Mouse (Mus musculus): ENCODE results near the gene Larp1. TPM values are rescaled to one million over a fixed set of nuclear protein-coding genes. Genes with fewer than 3 reads are reported as not detected.

Larp1 gene
- total and polyA plus RNA-seq, 3 experiments, result 73.9 to 2,325 (median 201) TPM

- Histone ChIP-seq H3K4me3 (ENCODE audit: control insufficient read depth in 1 of 2, insufficient read depth in 1 of 2, low read depth in 2 of 2, low read length in 2 of 2) (no peak overlapping the region), H3K27ac (ENCODE audit: control insufficient read depth, low read depth, low read length) (no peak overlapping the region), H3K9me3 (replicated peaks; ENCODE audit: insufficient read depth, low read length) (no peaks in the 10 kb centered on the region), H3K27me3 (ENCODE audit: control insufficient read depth in 1 of 2, insufficient read depth in 2 of 2, low read length in 2 of 2) (no peaks in the 10 kb centered on the region), H3K79me2 (ENCODE audit: control insufficient read depth, insufficient read depth, low read length, poor library complexity) (no peaks in the 10 kb centered on the region), H3K9ac (ENCODE audit: control insufficient read depth, low read depth, low read length, poor library complexity, severe bottlenecking) (no peak overlapping the region), H3K36me3 (ENCODE audit: control insufficient read depth in 1 of 2, insufficient read depth in 2 of 2, low read length in 2 of 2) (no peaks in the 10 kb centered on the region), H3K4me1 (ENCODE audit: control insufficient read depth in 1 of 2, insufficient read depth in 2 of 2, low read length in 2 of 2) (peaks cover 7% of the 10 kb centered on the region in 2 experiments; a peak in 3 of 4 replicates)
- no peak for DNase-seq (ENCODE audit: low read depth, low spot score)
- TF ChIP-seq GABPA (IDR thresholded peaks at IDR 0.05; ENCODE audit: low read depth, low read length) (no peak), HCFC1 (IDR thresholded peaks at IDR 0.05; ENCODE audit: low read depth, low read length) (no peak), POLR2AphosphoS2 (IDR thresholded peaks at IDR 0.05; ENCODE audit: low read length) (no peak), NELFE (IDR thresholded peaks at IDR 0.05; ENCODE audit: low read depth, low read length) (no peak), RCOR1 (IDR thresholded peaks at IDR 0.05; ENCODE audit: low read depth, low read length) (no peak), BHLHE40 (IDR thresholded peaks at IDR 0.05; ENCODE audit: borderline replicate concordance, low read depth, low read length) (no peak), POLR2AphosphoS5 (IDR thresholded peaks at IDR 0.05; ENCODE audit: borderline replicate concordance, low read depth, low read length) (no peak), ELF1 (IDR thresholded peaks at IDR 0.05; ENCODE audit: low read depth, low read length) (no peak), MYB (IDR thresholded peaks at IDR 0.05; ENCODE audit: low read depth, low read length) (no peak), CHD2 (IDR thresholded peaks at IDR 0.05; ENCODE audit: low read length) (no peak), ETS1 (IDR thresholded peaks at IDR 0.05; ENCODE audit: low read depth, low read length) (no peak), USF1 (IDR thresholded peaks at IDR 0.05; ENCODE audit: low read depth, low read length) (no peak), TAL1 (IDR thresholded peaks at IDR 0.05; ENCODE audit: low read length) (no peak), TCF12 (IDR thresholded peaks at IDR 0.05; ENCODE audit: low read depth, low read length) (no peak), GATA1 (IDR thresholded peaks at IDR 0.05; ENCODE audit: low read depth, low read length) (no peak), TBP (IDR thresholded peaks at IDR 0.05; ENCODE audit: low read depth, low read length) (no peak)
Observed at GRCm38 (mm10) chr11:57998872-57999271, 10.0 kb upstream of the Larp1 start.

GRCm38 (mm10) chr11:58003126-58003525, 5.7 kb upstream of the Larp1 start:
- H3K27ac ChIP-seq (ENCODE audit: control insufficient read depth, low read depth, low read length), result no peak overlapping the region
- H3K4me3 ChIP-seq (ENCODE audit: control insufficient read depth in 1 of 2, insufficient read depth in 1 of 2, low read depth in 2 of 2, low read length in 2 of 2), result no peak overlapping the region
- DNase-seq (ENCODE audit: low read depth, low spot score), result no peak
- peaks cover 2% of the 10 kb centered on the region; the same call in 1 of the 2 replicates for H3K79me2 ChIP-seq (ENCODE audit: control insufficient read depth, insufficient read depth, low read length, poor library complexity)
- peaks cover 0 to 11% of the 10 kb centered on the region in 2 experiments; a peak in 2 of 4 replicates for H3K36me3 ChIP-seq (ENCODE audit: control insufficient read depth in 1 of 2, insufficient read depth in 2 of 2, low read length in 2 of 2)
- no peak overlapping the region for H3K9ac ChIP-seq (ENCODE audit: control insufficient read depth, low read depth, low read length, poor library complexity, severe bottlenecking)
- H3K9me3 ChIP-seq (replicated peaks; ENCODE audit: insufficient read depth, low read length), result no peaks in the 10 kb centered on the region
- no peaks in the 10 kb centered on the region for H3K27me3 ChIP-seq (ENCODE audit: control insufficient read depth in 1 of 2, insufficient read depth in 2 of 2, low read length in 2 of 2)
- TF ChIP-seq POLR2AphosphoS2 (IDR thresholded peaks at IDR 0.05; ENCODE audit: low read length), result no peak
- TF ChIP-seq ZMIZ1 (IDR thresholded peaks at IDR 0.05; ENCODE audit: low read depth, low read length), result no peak
- TF ChIP-seq MEF2A (IDR thresholded peaks at IDR 0.05; ENCODE audit: extremely low read depth, insufficient replicate concordance, low read depth, low read length, poor library complexity, severe bottlenecking), result no peak
- no peak for TF ChIP-seq CHD2 (IDR thresholded peaks at IDR 0.05; ENCODE audit: low read length)
- TF ChIP-seq ZC3H11A (IDR thresholded peaks at IDR 0.05; ENCODE audit: low read depth, low read length), result no peak
- TF ChIP-seq USF1 (IDR thresholded peaks at IDR 0.05; ENCODE audit: low read depth, low read length), result no peak
- peaks cover 5 to 10% of the 10 kb centered on the region in 2 experiments for H3K4me1 ChIP-seq (ENCODE audit: control insufficient read depth in 1 of 2, insufficient read depth in 2 of 2, low read length in 2 of 2)
